Mouse (Mus musculus): ENCODE data around the gene Thap2.

Gene Thap2

GRCm38 (mm10) chr10:115355016-115355415, 29.2 kb downstream of the Thap2 start:
- DNase-seq (ENCODE audit: inconsistent age in 2 of 2, low spot score in 1 of 2), result no peak

DNA sequence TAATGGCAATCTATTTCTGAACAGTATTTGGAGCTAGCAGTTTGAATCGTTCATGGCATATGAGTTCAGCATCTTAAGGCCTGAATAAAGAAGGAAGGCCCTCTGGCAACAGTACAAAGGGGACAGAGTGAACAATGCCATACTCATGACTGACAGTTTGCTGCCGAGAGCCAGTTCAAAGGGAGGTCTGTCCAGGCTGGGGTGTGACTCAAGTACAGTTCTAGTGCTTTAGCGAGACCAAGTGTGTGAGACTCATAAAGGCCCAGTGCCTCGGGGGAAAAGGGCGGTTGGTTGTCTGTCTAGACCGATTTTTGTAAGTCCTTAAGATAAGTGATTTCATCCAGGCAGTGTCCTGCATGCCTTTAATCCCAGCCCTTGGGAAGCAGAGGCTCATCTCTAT, 29.7 kb downstream of the Thap2 start:
- DNase-seq (ENCODE audit: inconsistent age in 2 of 2, low spot score in 1 of 2), result no peak

DNA sequence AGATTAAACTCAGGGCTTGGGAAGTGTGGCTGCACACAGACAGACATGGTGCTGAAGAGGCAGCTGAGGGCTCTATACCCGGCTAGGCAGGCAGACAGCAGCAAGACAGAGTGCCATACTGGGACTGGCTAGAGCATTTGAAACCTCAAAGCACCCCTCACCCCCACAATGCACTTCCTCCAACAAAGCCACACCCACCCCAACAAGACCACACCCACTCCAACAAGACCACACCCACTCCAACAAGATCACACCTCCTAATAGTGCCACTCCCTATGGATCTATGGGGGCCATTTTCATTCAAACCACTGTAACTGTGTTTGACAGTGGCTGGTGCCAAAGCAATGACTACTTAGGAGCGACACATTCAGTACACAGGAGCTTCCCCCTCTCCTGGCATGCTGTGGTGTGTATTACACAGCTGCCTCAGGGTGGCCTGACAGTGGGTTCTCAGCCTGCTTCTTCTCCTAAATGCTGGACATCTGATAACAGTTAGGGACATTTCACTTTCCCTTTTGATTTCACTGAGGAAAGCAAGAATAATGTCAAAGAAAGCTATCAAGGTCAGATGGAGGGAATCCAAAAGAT, 33.3 kb downstream of the Thap2 start:
- DNase-seq (ENCODE audit: inconsistent age in 2 of 2, low spot score in 1 of 2), result no peak

- no peak for DNase-seq (ENCODE audit: inconsistent age in 2 of 2, low spot score in 1 of 2)
These were observed 34.7 kb downstream of the Thap2 start for GRCm38 (mm10) chr10:115349509-115349908.

GRCm38 (mm10) chr10:115349029-115349428, 35.2 kb downstream of the Thap2 start:
- DNase-seq (ENCODE audit: inconsistent age in 2 of 2, low spot score in 1 of 2), result no peak

DNA sequence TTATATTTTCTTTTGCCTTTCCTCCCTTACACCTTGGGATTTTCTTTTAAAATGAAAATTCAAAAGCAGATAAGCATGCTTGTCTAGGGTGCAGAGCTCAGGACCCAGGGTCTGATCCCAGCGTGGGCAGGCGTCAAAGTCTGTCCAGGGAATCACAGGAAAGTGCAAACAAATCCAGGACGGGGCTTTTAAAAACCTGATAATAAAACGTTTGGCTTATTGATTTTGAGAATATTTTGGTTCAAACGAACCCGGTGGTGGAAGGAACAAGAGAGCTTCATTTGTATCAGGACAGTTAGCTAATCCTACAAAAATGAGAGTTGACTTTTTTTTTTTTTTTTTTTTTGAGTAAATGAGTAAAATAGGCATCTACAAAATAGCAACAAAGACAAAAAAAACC, 36.1 kb downstream of the Thap2 start:
- no peak for DNase-seq (ENCODE audit: inconsistent age in 2 of 2, low spot score in 1 of 2)

DNA sequence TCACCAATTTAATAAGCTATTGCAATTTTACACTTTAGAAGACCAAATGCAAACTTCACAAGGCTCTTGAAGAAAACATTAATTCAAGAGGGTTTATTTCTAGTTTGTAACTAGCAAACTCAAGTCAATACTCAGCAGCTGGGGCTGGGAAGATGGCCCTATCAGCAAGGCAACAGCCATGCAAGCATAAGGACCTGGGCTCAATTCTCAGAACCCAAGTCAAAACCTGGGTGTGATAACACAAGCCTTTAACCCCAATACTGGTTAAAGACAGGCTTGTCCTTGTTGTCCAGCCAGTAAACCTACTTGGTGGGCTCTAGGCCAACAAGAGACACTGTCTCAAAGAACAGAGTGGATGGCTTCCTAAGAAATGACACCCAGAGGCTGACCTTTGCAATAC, 37.8 kb downstream of the Thap2 start:
- no peak for DNase-seq (ENCODE audit: inconsistent age in 2 of 2, low spot score in 1 of 2)

GRCm38 (mm10) chr10:115342771-115343425, 41.3 kb downstream of the Thap2 start:
- DNase-seq (ENCODE audit: inconsistent age in 2 of 2, low spot score in 1 of 2), result no peak

DNA sequence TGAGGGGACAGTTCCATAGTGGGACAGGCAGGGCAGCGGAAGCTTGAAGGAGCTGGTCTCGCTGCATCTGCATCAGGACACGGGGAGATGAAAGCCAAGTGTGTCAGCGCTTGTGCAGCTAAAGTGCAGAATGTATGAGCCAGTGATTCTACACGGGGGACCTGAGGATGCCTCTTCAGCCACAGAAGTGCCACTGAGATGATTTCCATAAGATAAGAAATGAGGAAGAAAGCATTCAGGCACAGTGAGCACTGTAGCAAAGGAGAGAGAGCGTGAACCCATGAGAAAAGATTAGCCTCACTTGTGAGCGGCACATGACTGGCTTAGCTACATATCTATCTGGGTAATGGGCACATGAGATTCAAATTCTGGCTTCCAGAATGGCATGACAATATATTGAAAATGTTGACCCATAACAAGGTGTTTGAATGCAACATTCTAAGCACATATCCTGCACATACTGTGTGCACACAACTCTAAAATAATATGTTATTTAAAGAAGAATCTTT, 44.4 kb downstream of the Thap2 start:
- no peak for DNase-seq (ENCODE audit: inconsistent age in 2 of 2, low spot score in 1 of 2)

DNA sequence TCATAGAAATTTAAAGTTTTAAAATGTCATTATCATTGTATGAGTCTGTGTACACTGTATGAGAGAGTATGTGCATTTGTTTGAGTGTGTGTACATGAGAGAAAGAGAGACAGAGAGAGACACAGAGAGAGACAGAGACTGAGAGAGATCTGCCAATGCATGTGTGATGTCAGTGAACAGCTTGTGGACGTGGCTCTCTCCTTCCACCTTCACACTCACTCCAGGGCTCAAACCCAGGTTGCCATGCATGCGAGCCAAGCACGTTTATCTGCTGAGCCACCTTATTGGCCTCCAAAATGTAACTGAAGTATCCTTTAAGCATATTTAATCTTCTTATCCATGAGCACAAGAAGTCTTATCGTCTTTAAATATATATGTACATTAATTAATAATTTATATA, 47.3 kb downstream of the Thap2 start:
- DNase-seq (ENCODE audit: inconsistent age in 2 of 2, low spot score in 1 of 2), result no peak

GRCm38 (mm10) chr10:115333528-115333927, 50.7 kb downstream of the Thap2 start:
- DNase-seq (ENCODE audit: inconsistent age in 2 of 2, low spot score in 1 of 2), result no peak

- DNase-seq (ENCODE audit: inconsistent age in 2 of 2, low spot score in 1 of 2), result no peak
These were observed 51.2 kb downstream of the Thap2 start for GRCm38 (mm10) chr10:115332997-115333396.

GRCm38 (mm10) chr10:115332420-115332952, 51.8 kb downstream of the Thap2 start:
- DNase-seq (ENCODE audit: inconsistent age in 2 of 2, low spot score in 1 of 2), result peak; percentile 33 to 69

DNA sequence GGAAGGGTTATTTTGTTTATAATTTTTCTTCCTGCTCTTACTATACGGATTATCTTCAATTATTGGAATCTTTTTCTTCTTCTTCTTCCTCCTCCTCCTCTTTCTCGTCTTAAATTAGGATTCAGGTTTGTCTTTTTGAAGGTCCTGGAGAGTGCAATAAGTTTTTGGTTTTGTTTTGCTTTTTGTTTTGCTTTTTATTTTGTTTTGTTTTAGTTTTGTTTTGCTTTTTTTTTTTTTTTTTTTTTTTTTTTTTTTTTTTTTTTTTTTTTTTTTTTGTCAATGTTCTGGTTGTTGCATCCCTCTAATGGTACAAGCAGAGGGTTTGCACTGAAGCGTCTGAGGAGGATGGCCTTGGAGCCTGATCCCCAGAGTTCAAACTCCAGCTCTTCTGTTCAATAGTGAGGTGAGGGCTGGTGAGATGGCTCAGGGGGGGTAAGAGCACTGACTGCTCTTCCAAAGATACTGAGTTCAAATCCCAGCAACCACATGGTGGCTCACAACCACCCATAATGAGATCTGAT, 55.2 kb downstream of the Thap2 start:
- no peak for DNase-seq (ENCODE audit: inconsistent age in 2 of 2, low spot score in 1 of 2)

GRCm38 (mm10) chr10:115328514-115328913, 55.7 kb downstream of the Thap2 start:
- DNase-seq (ENCODE audit: inconsistent age in 2 of 2, low spot score in 1 of 2), result peak; percentile 69 to 77

- DNase-seq (ENCODE audit: inconsistent age in 2 of 2, low spot score in 1 of 2), result peak; percentile 65 to 89
These were observed 60.9 kb downstream of the Thap2 start for GRCm38 (mm10) chr10:115323295-115323694.

GRCm38 (mm10) chr10:115321317-115322035, 62.8 kb downstream of the Thap2 start:
- no peak for DNase-seq (ENCODE audit: inconsistent age in 2 of 2, low spot score in 1 of 2)
